Mouse (Mus musculus) hindbrain, embryonic 16.5 days (tissue): ENCODE measurements around the gene Pon3. TPM values are rescaled to one million over a fixed set of nuclear protein-coding genes. Genes with fewer than 3 reads are reported as not detected.
"Not testable (repeated sequence)": the region's sequence is repeated elsewhere in the genome, so short reads cannot be mapped to it uniquely, and the experiment has no call there.

Source experiments
- ATAC-seq: fragments of 200-750 bp; cut with Nextera tagmentation; 2 replicates; pipeline ENCODE4 v1.8.0; 2017; ENCODE audit warnings: moderate TSS enrichment, moderate library complexity
- H3K27ac ChIP-seq: fragments of 300-500 bp; sonication (generic); 2 replicates; pipeline ENCODE4 v1.5.1; 2014; ENCODE audit warnings: low read depth, mild to moderate bottlenecking, control low read depth, low read length, moderate library complexity
- H3K27me3 ChIP-seq: fragments of 300-500 bp; sonication (generic); replicated peaks from 2 replicates; pipeline ENCODE4 v1.6.1; 2014; ENCODE audit warnings: low read length; ENCODE audit not compliant: control insufficient read depth, insufficient read depth
- H3K36me3 ChIP-seq: fragments of 300-500 bp; sonication (generic); 2 replicates; pipeline ENCODE4 v1.6.1; 2014; ENCODE audit warnings: mild to moderate bottlenecking, low read length, moderate library complexity, mixed read lengths; ENCODE audit not compliant: control insufficient read depth, insufficient read depth
- H3K4me1 ChIP-seq: fragments of 300-500 bp; sonication (generic); 2 replicates; pipeline ENCODE4 v1.6.1; 2014; ENCODE audit warnings: low read depth, low read length; ENCODE audit not compliant: control insufficient read depth, insufficient read depth
- H3K4me2 ChIP-seq: fragments of 300-500 bp; sonication (generic); 2 replicates; pipeline ENCODE4 v1.6.1; 2014; ENCODE audit warnings: mild to moderate bottlenecking, low read length, control low read depth, moderate library complexity
- H3K4me3 ChIP-seq: fragments of 300-500 bp; sonication (generic); 2 replicates; pipeline ENCODE4 v1.5.1; 2014; ENCODE audit warnings: mild to moderate bottlenecking, low read length, control low read depth, moderate library complexity
- H3K9ac ChIP-seq: fragments of 300-500 bp; sonication (generic); 2 replicates; pipeline ENCODE4 v1.6.1; 2014; ENCODE audit warnings: low read depth, mild to moderate bottlenecking, control low read depth, low read length, moderate library complexity
- H3K9me3 ChIP-seq: fragments of 300-500 bp; sonication (generic); 2 replicates; pipeline ENCODE4 v1.6.1; 2014; ENCODE audit warnings: mild to moderate bottlenecking, low read length, moderate library complexity; ENCODE audit not compliant: control insufficient read depth
- WGBS: fragments of 180-500 bp; shearing (Covaris S2); extraction: QIAGEN DNeasy Blood & Tissue Kit; methylation state at CpG from one replicate; pipeline ENCODE4 v1.1.7; 2014; 5-methylcytosine and 5-hydroxymethylcytosine counted together
- polyA plus RNA-seq: library from polyadenylated mRNA; unstranded; fragments of >200 nt; fragmentation: Nextera tagmentation; extraction: Ambion mirVana; gene quantifications from 2 replicates; pipeline ENCODE4 v1.2.1, GENCODE M21; 2015

Pon3 gene
- polyA plus RNA-seq, 1 experiment from 2014 or later, result 5.6 TPM

- Histone ChIP-seq H3K9ac (no peak overlapping the region), H3K27me3 (no peaks in the 10 kb centered on the region), H3K4me3 (no peak overlapping the region), H3K4me2 (no peak overlapping the region), H3K4me1 (no peaks in the 10 kb centered on the region), H3K36me3 (no peaks in the 10 kb centered on the region), H3K9me3 (no peaks in the 10 kb centered on the region), H3K27ac (no peak overlapping the region)
- ATAC-seq, result no peak
- WGBS, result 100% methylated on average over 1 of the region's 1 CpGs
Measured at GRCm38 (mm10) chr6:5233812-5234211, 22.3 kb downstream of the Pon3 start.

GRCm38 (mm10) chr6:5232022-5232421, 24.1 kb downstream of the Pon3 start:
- Histone ChIP-seq H3K9ac (no peak overlapping the region), H3K4me1 (no peaks in the 10 kb centered on the region), H3K4me2 (no peak overlapping the region), H3K27me3 (no peaks in the 10 kb centered on the region), H3K27ac (no peak overlapping the region), H3K4me3 (no peak overlapping the region), H3K36me3 (no peaks in the 10 kb centered on the region), H3K9me3 (no peaks in the 10 kb centered on the region)
- ATAC-seq, result no peak
- WGBS, result 91% methylated on average over 4 of the region's 4 CpGs

- 83% methylated on average over 5 of the region's 5 CpGs for WGBS
- Histone ChIP-seq H3K9me3 (no peaks in the 10 kb centered on the region), H3K27ac (no peak overlapping the region), H3K36me3 (no peaks in the 10 kb centered on the region), H3K27me3 (no peaks in the 10 kb centered on the region), H3K9ac (no peak overlapping the region), H3K4me3 (no peak overlapping the region), H3K4me2 (no peak overlapping the region), H3K4me1 (no peaks in the 10 kb centered on the region)
- ATAC-seq, result no peak
Measured at GRCm38 (mm10) chr6:5230261-5230660, 25.8 kb downstream of the Pon3 start.

GRCm38 (mm10) chr6:5223551-5223950, 32.5 kb downstream of the Pon3 start:
- H3K9me3 ChIP-seq, ATAC-seq: not testable (repeated sequence)
- WGBS, result 89% methylated on average over 2 of the region's 2 CpGs

GRCm38 (mm10) chr6:5222080-5222479, 34.0 kb downstream of the Pon3 start:
- no peak overlapping the region for H3K9ac ChIP-seq
- H3K27ac ChIP-seq, result no peak overlapping the region
- no peaks in the 10 kb centered on the region for H3K36me3 ChIP-seq
- WGBS, result 75% methylated on average over 3 of the region's 3 CpGs
- H3K9me3 ChIP-seq, result no peaks in the 10 kb centered on the region
- H3K4me2 ChIP-seq, result no peak overlapping the region
- no peaks in the 10 kb centered on the region for H3K27me3 ChIP-seq
- no peak overlapping the region for H3K4me3 ChIP-seq
- ATAC-seq, result no peak
- no peaks in the 10 kb centered on the region for H3K4me1 ChIP-seq

More at GRCm38 (mm10) chr6:5223551-5223950, 32.5 kb downstream of the Pon3 start:
- H3K27ac ChIP-seq, H3K4me3 ChIP-seq, H3K4me1 ChIP-seq, H3K27me3 ChIP-seq, H3K36me3 ChIP-seq, H3K9ac ChIP-seq, H3K4me2 ChIP-seq: not testable (repeated sequence)

- Histone ChIP-seq H3K4me2 (no peak overlapping the region), H3K4me1 (no peaks in the 10 kb centered on the region), H3K36me3 (no peaks in the 10 kb centered on the region), H3K9ac (no peak overlapping the region), H3K4me3 (no peak overlapping the region), H3K27ac (no peak overlapping the region), H3K27me3 (no peaks in the 10 kb centered on the region), H3K9me3 (no peaks in the 10 kb centered on the region)
- 95% methylated on average over 4 of the region's 4 CpGs for WGBS
- no peak for ATAC-seq
Measured at GRCm38 (mm10) chr6:5218190-5218589, 37.9 kb downstream of the Pon3 start.

- Histone ChIP-seq H3K4me1 (no peaks in the 10 kb centered on the region), H3K27ac (no peak overlapping the region), H3K36me3 (no peaks in the 10 kb centered on the region), H3K4me2 (no peak overlapping the region), H3K27me3 (no peaks in the 10 kb centered on the region), H3K4me3 (no peak overlapping the region), H3K9ac (no peak overlapping the region), H3K9me3 (no peaks in the 10 kb centered on the region)
- 87% methylated on average over 2 of the region's 2 CpGs for WGBS
- no peak for ATAC-seq
Measured at GRCm38 (mm10) chr6:5207817-5208216, 48.3 kb downstream of the Pon3 start.

- no peak for ATAC-seq
- Histone ChIP-seq H3K4me2 (no peak overlapping the region), H3K27ac (no peak overlapping the region), H3K36me3 (no peaks in the 10 kb centered on the region), H3K4me3 (no peak overlapping the region), H3K9ac (no peak overlapping the region), H3K4me1 (no peaks in the 10 kb centered on the region), H3K9me3 (peaks cover 4% of the 10 kb centered on the region; the same call in 1 of the 2 replicates), H3K27me3 (no peaks in the 10 kb centered on the region)
- 82% methylated on average over 3 of the region's 3 CpGs for WGBS
Measured at GRCm38 (mm10) chr6:5199916-5200315, 56.2 kb downstream of the Pon3 start.

GRCm38 (mm10) chr6:5199376-5199905, 56.6 kb downstream of the Pon3 start:
- Histone ChIP-seq H3K27ac (no peak overlapping the region), H3K4me1 (no peaks in the 10 kb centered on the region), H3K4me2 (no peak overlapping the region), H3K9me3 (peaks cover 4% of the 10 kb centered on the region; the same call in 1 of the 2 replicates), H3K36me3 (no peaks in the 10 kb centered on the region), H3K9ac (no peak overlapping the region), H3K4me3 (no peak overlapping the region), H3K27me3 (no peaks in the 10 kb centered on the region)
- WGBS, result 90% methylated on average over 8 of the region's 8 CpGs
- ATAC-seq, result no peak

GRCm38 (mm10) chr6:5198590-5198989, 57.5 kb downstream of the Pon3 start:
- no peak overlapping the region for H3K4me2 ChIP-seq
- no peaks in the 10 kb centered on the region for H3K4me1 ChIP-seq
- H3K9ac ChIP-seq, result no peak overlapping the region
- H3K27me3 ChIP-seq, result no peaks in the 10 kb centered on the region
- H3K9me3 ChIP-seq, result peaks cover 4% of the 10 kb centered on the region; the same call in 1 of the 2 replicates
- ATAC-seq, result no peak
- H3K4me3 ChIP-seq, result no peak overlapping the region
- 92% methylated on average over 5 of the region's 5 CpGs for WGBS
- no peaks in the 10 kb centered on the region for H3K36me3 ChIP-seq
- no peak overlapping the region for H3K27ac ChIP-seq
